Mouse (Mus musculus): Measurements from ENCODE around the gene Ly6g5c.

DNA sequence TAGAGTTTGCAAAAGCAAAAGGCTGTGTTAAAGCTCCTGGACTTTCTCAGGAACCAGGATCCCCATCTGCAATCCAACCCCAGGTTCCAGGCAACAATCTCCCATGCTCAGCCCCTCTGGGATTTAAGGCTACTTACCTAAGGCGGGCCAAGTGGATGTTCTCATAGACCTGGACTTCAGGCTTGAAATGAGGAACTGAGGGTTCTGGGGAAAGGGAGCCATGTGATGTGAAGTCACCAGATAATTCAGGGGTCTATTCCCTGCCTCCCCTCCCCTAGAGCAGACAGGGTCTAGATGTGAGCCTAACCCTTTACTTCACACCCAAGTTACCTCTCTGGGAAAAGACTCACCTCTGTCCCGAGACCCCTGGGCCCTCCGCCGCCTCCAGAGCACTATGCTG is 27.4 kb upstream of the Ly6g5c start:
- no peak for TF ChIP-seq POLR2A (IDR thresholded peaks at IDR 0.05; ENCODE audit: borderline replicate concordance, insufficient read depth, low read length)
- no peak for TF ChIP-seq CTCF (IDR thresholded peaks at IDR 0.05; ENCODE audit: borderline replicate concordance, insufficient read depth, low read depth, low read length)
